Mouse (Mus musculus) lung, postnatal 0 days (tissue): ENCODE measurements at regions not wholly inside any gene's neighbourhood (a gene's known extent, or its start where the extent isn't known, plus 50 kb on each side); places are given as distances from the start of the nearest gene placed in this dataset.

ENCODE experiments used
- ATAC-seq: fragments of 200-750 bp; cut with Nextera tagmentation; 2 replicates; pipeline ENCODE4 v1.8.0; 2017; ENCODE audit warnings: moderate library complexity
- DNase-seq: peaks from one replicate; pipeline ENCODE4 v3.0.0-alpha.2; 2016; ENCODE audit warnings: low spot score
- H3K27ac ChIP-seq: fragments of 300-500 bp; sonication (generic); 2 replicates; pipeline ENCODE4 v1.5.1; 2014; ENCODE audit warnings: antibody characterized with exemption, mild to moderate bottlenecking, low read length, mixed read lengths
- H3K27me3 ChIP-seq: fragments of 300-500 bp; sonication (generic); replicated peaks from 2 replicates; pipeline ENCODE4 v1.6.1; 2014; ENCODE audit warnings: low read length, mixed read lengths; ENCODE audit not compliant: insufficient read depth
- H3K36me3 ChIP-seq: fragments of 300-500 bp; sonication (generic); 2 replicates; pipeline ENCODE4 v1.6.1; 2014; ENCODE audit warnings: low read length, mixed read lengths; ENCODE audit not compliant: insufficient read depth
- H3K4me1 ChIP-seq: fragments of 300-500 bp; sonication (generic); 2 replicates; pipeline ENCODE4 v1.6.1; 2014; ENCODE audit warnings: antibody characterized with exemption, low read depth, low read length, mixed read lengths; ENCODE audit not compliant: insufficient read depth
- H3K4me2 ChIP-seq: fragments of 300-500 bp; sonication (generic); replicated peaks from 2 replicates; pipeline ENCODE4 v1.6.1; 2014; ENCODE audit warnings: low read depth, mild to moderate bottlenecking, low read length, moderate library complexity, mixed read lengths
- H3K4me3 ChIP-seq: fragments of 300-500 bp; sonication (generic); 2 replicates; pipeline ENCODE4 v1.5.1; 2014; ENCODE audit warnings: low read depth, low read length
- H3K9ac ChIP-seq: fragments of 300-500 bp; sonication (generic); replicated peaks from 2 replicates; pipeline ENCODE4 v1.6.1; 2014; ENCODE audit warnings: low read depth, mild to moderate bottlenecking
- H3K9me3 ChIP-seq: fragments of 300-500 bp; sonication (generic); 2 replicates; pipeline ENCODE4 v1.6.1; 2016; ENCODE audit warnings: low read length, mixed read lengths
- CTCF ChIP-seq: IDR thresholded peaks from 2 replicates; pipeline ENCODE4 v1.5.1; 2016; ENCODE audit warnings: antibody characterized with exemption, mild to moderate bottlenecking
- EP300 ChIP-seq: IDR thresholded peaks from 2 replicates; pipeline ENCODE4 v1.6.1; 2016; ENCODE audit warnings: antibody characterized with exemption, mild to moderate bottlenecking, control low read depth
- WGBS: fragments of 180-500 bp; shearing (Covaris S2); extraction: QIAGEN DNeasy Blood & Tissue Kit; methylation state at CpG from one replicate; pipeline ENCODE4 v1.1.7; 2014; 5-methylcytosine and 5-hydroxymethylcytosine counted together

GRCm38 (mm10) chr10:51792030-51792429 is 114.5 kb downstream of the Rfx6 start:
- DNase-seq, result peak; percentile 28
- WGBS, result 0% methylated on average over 1 of the region's 1 CpGs
- peak; percentile 56 for TF ChIP-seq CTCF
- no peak for TF ChIP-seq EP300
- H3K4me3 ChIP-seq, result no peak overlapping the region
- no peaks in the 10 kb centered on the region for H3K27me3 ChIP-seq
- no peak for ATAC-seq
- H3K9ac ChIP-seq, result no peak overlapping the region
- H3K36me3 ChIP-seq, result no peaks in the 10 kb centered on the region
- no peaks in the 10 kb centered on the region for H3K4me1 ChIP-seq
- H3K9me3 ChIP-seq, result no peaks in the 10 kb centered on the region
- H3K27ac ChIP-seq, result no peak overlapping the region
- H3K4me2 ChIP-seq, result no peak overlapping the region

- DNase-seq (no peak), ATAC-seq (no peak)
- H3K27me3 ChIP-seq, result no peaks in the 10 kb centered on the region
- no peak overlapping the region for H3K4me2 ChIP-seq
- H3K4me1 ChIP-seq, result no peaks in the 10 kb centered on the region
- 87% methylated on average over 7 of the region's 7 CpGs for WGBS
- H3K9me3 ChIP-seq, result no peaks in the 10 kb centered on the region
- H3K9ac ChIP-seq, result no peak overlapping the region
- no peak overlapping the region for H3K27ac ChIP-seq
- no peak overlapping the region for H3K4me3 ChIP-seq
- TF ChIP-seq EP300, result no peak
- H3K36me3 ChIP-seq, result no peaks in the 10 kb centered on the region
These were observed 116.3 kb downstream of the Rfx6 start for GRCm38 (mm10) chr10:51793876-51794275.

GRCm38 (mm10) chr10:51816626-51817025 is 139.1 kb downstream of the Rfx6 start:
- Histone ChIP-seq H3K27ac (no peak overlapping the region), H3K9me3 (no peaks in the 10 kb centered on the region), H3K27me3 (no peaks in the 10 kb centered on the region), H3K4me1 (no peaks in the 10 kb centered on the region), H3K4me2 (no peak overlapping the region), H3K9ac (no peak overlapping the region), H3K4me3 (no peak overlapping the region), H3K36me3 (no peaks in the 10 kb centered on the region)
- ATAC-seq, result no peak
- 67% methylated on average over 1 of the region's 1 CpGs for WGBS
- no peak for TF ChIP-seq CTCF
- TF ChIP-seq EP300, result no peak
- DNase-seq, result no peak

DNA sequence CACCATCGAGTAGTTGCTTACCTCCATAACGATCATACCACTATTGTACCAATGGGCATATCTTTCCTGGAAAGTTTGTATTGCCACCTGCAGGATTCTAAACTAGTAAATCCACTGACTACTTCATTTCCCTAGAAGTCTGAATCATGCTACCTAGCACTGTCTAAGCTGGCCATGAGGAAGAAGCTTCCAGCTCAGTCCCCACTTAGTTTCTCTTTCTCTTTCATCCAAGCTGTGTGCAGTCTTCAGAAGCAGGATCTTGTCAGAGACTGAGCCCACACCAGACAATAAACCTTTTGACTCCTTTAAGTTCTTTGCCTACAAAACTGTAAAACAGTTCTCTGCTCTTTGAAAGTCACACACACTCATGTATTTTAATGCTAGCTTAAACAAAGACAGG is 146.3 kb downstream of the Rfx6 start:
- no peaks in the 10 kb centered on the region for H3K9me3 ChIP-seq
- TF ChIP-seq EP300, result no peak
- no peak for TF ChIP-seq CTCF
- no peaks in the 10 kb centered on the region for H3K36me3 ChIP-seq
- H3K27me3 ChIP-seq, result no peaks in the 10 kb centered on the region
- no peak overlapping the region for H3K4me2 ChIP-seq
- WGBS, result 86% methylated on average over 2 of the region's 2 CpGs
- no peak overlapping the region for H3K27ac ChIP-seq
- ATAC-seq (no peak), DNase-seq (no peak)
- no peaks in the 10 kb centered on the region for H3K4me1 ChIP-seq
- H3K4me3 ChIP-seq, result no peak overlapping the region
- no peak overlapping the region for H3K9ac ChIP-seq

GRCm38 (mm10) chr10:51826431-51826964 is 148.9 kb downstream of the Rfx6 start:
- ATAC-seq, result no peak
- no peak overlapping the region for H3K4me3 ChIP-seq
- no peaks in the 10 kb centered on the region for H3K4me1 ChIP-seq
- 80% methylated on average over 6 of the region's 6 CpGs for WGBS
- no peaks in the 10 kb centered on the region for H3K36me3 ChIP-seq
- H3K4me2 ChIP-seq, result no peak overlapping the region
- no peak for TF ChIP-seq CTCF
- no peak for DNase-seq
- H3K27ac ChIP-seq, result no peak overlapping the region
- no peaks in the 10 kb centered on the region for H3K27me3 ChIP-seq
- H3K9me3 ChIP-seq, result no peaks in the 10 kb centered on the region
- H3K9ac ChIP-seq, result no peak overlapping the region

DNA sequence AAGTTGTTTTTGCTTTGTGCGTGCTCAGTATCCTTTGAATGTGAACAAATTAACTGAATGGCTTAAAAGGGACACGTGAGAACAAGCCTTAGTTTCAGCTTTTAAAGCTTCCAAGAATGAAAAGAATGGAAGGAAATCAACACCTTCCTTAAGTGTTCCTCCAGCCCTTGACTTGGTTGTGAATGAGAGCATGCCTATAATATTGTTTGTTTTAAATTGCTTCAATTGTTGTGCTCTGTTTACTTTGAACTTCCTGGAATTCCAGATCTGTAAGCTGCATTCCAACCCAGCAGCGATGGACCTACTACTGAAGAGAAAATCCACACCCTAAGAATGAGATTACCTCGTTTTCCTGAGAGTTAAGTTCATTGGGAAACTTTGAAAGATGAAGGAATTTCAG is 154.9 kb downstream of the Rfx6 start:
- 15% methylated on average over 4 of the region's 4 CpGs for WGBS
- DNase-seq, result peak; percentile 39
- H3K27me3 ChIP-seq, result no peaks in the 10 kb centered on the region
- H3K27ac ChIP-seq, result no peak overlapping the region
- H3K36me3 ChIP-seq, result no peaks in the 10 kb centered on the region
- no peaks in the 10 kb centered on the region for H3K9me3 ChIP-seq
- no peak overlapping the region for H3K9ac ChIP-seq
- no peak overlapping the region for H3K4me3 ChIP-seq
- no peaks in the 10 kb centered on the region for H3K4me1 ChIP-seq
- TF ChIP-seq EP300 (peak; percentile 92), CTCF (no peak)
- peak overlapping the region; percentile 23; the same call in 1 of the 2 replicates for H3K4me2 ChIP-seq
- peak; percentile 65 for ATAC-seq

GRCm38 (mm10) chr10:51843099-51843498 is 165.5 kb downstream of the Rfx6 start:
- Histone ChIP-seq H3K9me3 (no peaks in the 10 kb centered on the region), H3K4me3 (no peak overlapping the region), H3K4me1 (no peaks in the 10 kb centered on the region), H3K27ac (no peak overlapping the region), H3K4me2 (no peak overlapping the region), H3K9ac (no peak overlapping the region), H3K36me3 (no peaks in the 10 kb centered on the region), H3K27me3 (no peaks in the 10 kb centered on the region)
- DNase-seq (no peak), ATAC-seq (no peak)
- TF ChIP-seq CTCF (no peak), EP300 (no peak)
- WGBS, result 42% methylated on average over 1 of the region's 1 CpGs
